Mouse (Mus musculus) hindbrain, embryonic 15.5 days (tissue): ENCODE results near the gene Rnps1. TPM values are rescaled to one million over a fixed set of nuclear protein-coding genes. Genes with fewer than 3 reads are reported as not detected.

Experiments used
- ATAC-seq: fragments of 200-750 bp; cut with Nextera tagmentation; 2 replicates; pipeline ENCODE4 v1.8.0; 2017; ENCODE audit warnings: low read depth, moderate number of reproducible peaks, moderate TSS enrichment; ENCODE audit not compliant: low FRiP score
- H3K27ac ChIP-seq: fragments of 300-500 bp; sonication (generic); replicated peaks from 2 replicates; pipeline ENCODE4 v1.5.1; 2015; ENCODE audit warnings: mild to moderate bottlenecking, inconsistent platforms
- H3K27me3 ChIP-seq: fragments of 300-500 bp; sonication (generic); 2 replicates; pipeline ENCODE4 v1.6.1; 2015; ENCODE audit warnings: control low read depth, inconsistent platforms
- H3K36me3 ChIP-seq: fragments of 300-500 bp; sonication (generic); 2 replicates; pipeline ENCODE4 v1.6.1; 2015; ENCODE audit warnings: control low read depth, inconsistent platforms
- H3K4me1 ChIP-seq: fragments of 300-500 bp; sonication (generic); replicated peaks from 2 replicates; pipeline ENCODE4 v1.6.1; 2015; ENCODE audit warnings: control low read depth, inconsistent platforms
- H3K4me2 ChIP-seq: fragments of 300-500 bp; sonication (generic); 2 replicates; pipeline ENCODE4 v1.6.1; 2015; ENCODE audit warnings: moderate library complexity, mild to moderate bottlenecking, inconsistent platforms
- H3K4me3 ChIP-seq: fragments of 300-500 bp; sonication (generic); 2 replicates; pipeline ENCODE4 v1.5.1; 2015; ENCODE audit warnings: mild to moderate bottlenecking, inconsistent platforms
- H3K9ac ChIP-seq: fragments of 300-500 bp; sonication (generic); 2 replicates; pipeline ENCODE4 v1.6.1; 2015; ENCODE audit warnings: inconsistent platforms
- H3K9me3 ChIP-seq: fragments of 300-500 bp; sonication (generic); 2 replicates; pipeline ENCODE4 v1.6.1; 2016; ENCODE audit warnings: control low read depth, inconsistent platforms
- WGBS: fragments of 180-500 bp; shearing (Covaris S2); methylation state at CpG from one replicate; pipeline ENCODE4 v1.1.7; 2015; 5-methylcytosine and 5-hydroxymethylcytosine counted together
- polyA plus RNA-seq: library from polyadenylated mRNA; unstranded; fragments of >200 nt; fragmentation: Nextera tagmentation; extraction: Ambion mirVana; gene quantifications from 2 replicates; pipeline ENCODE4 v1.2.1, GENCODE M21; 2015

The Rnps1 gene
- polyA plus RNA-seq, 1 experiment from 2014 or later = 335 TPM

GRCm38 (mm10) chr17:24437016-24437415 is 22.7 kb downstream of the Rnps1 start:
- 0 out of 2 replicates have a peak, but pooled peaks have one; percentile 15 for ATAC-seq
- Histone ChIP-seq H3K9me3 (no peaks in the 10 kb centered on the region), H3K4me3 (no peak overlapping the region), H3K4me2 (no peak overlapping the region), H3K27ac (no peak overlapping the region), H3K36me3 (peaks cover 28% of the 10 kb centered on the region), H3K4me1 (no peaks in the 10 kb centered on the region), H3K9ac (no peak overlapping the region), H3K27me3 (no peaks in the 10 kb centered on the region)
- WGBS = 78% methylated on average over 5 of the region's 5 CpGs

DNA sequence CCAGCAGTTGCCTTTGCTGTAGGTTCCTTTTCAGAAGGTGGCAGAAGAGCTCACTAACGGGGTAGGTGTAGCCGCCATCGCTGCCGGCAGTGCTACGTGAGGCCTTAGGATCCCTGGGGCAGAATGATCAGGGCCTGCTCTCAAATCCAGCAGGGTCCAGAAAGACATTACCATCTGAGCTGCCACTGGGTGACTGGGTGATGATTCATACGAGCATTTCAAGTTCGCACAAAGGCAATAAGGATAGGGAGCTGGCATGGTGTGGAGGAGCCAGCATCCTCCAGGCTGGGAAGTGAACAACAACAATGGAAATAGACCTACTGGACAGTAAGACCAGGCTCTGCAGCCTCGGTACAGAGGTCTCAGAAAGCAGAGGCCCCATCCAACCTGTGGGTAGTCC is 26.0 kb downstream of the Rnps1 start:
- Histone ChIP-seq H3K4me2 (no peak overlapping the region), H3K9ac (no peak overlapping the region), H3K27ac (no peak overlapping the region), H3K4me3 (no peak overlapping the region), H3K4me1 (no peaks in the 10 kb centered on the region), H3K27me3 (no peaks in the 10 kb centered on the region), H3K9me3 (no peaks in the 10 kb centered on the region), H3K36me3 (peaks cover 49% of the 10 kb centered on the region)
- 86% methylated on average over 8 of the region's 8 CpGs for WGBS
- ATAC-seq = no peak

- no peak overlapping the region for H3K4me2 ChIP-seq
- H3K9ac ChIP-seq = no peak overlapping the region
- no peak for ATAC-seq
- no peak overlapping the region for H3K27ac ChIP-seq
- no peak overlapping the region for H3K4me3 ChIP-seq
- no peaks in the 10 kb centered on the region for H3K4me1 ChIP-seq
- peaks cover 57% of the 10 kb centered on the region for H3K36me3 ChIP-seq
- no peaks in the 10 kb centered on the region for H3K27me3 ChIP-seq
- 43% methylated on average over 2 of the region's 2 CpGs for WGBS
- H3K9me3 ChIP-seq = no peaks in the 10 kb centered on the region
Observed at GRCm38 (mm10) chr17:24441148-24441547, 26.8 kb downstream of the Rnps1 start.

GRCm38 (mm10) chr17:24442107-24442506 is 27.7 kb downstream of the Rnps1 start:
- ATAC-seq = no peak
- H3K27ac ChIP-seq = no peak overlapping the region
- peaks cover 66% of the 10 kb centered on the region for H3K36me3 ChIP-seq
- no peaks in the 10 kb centered on the region for H3K9me3 ChIP-seq
- no peak overlapping the region for H3K4me2 ChIP-seq
- 90% methylated on average over 14 of the region's 14 CpGs for WGBS
- H3K4me1 ChIP-seq = no peaks in the 10 kb centered on the region
- H3K9ac ChIP-seq = no peak overlapping the region
- H3K27me3 ChIP-seq = no peaks in the 10 kb centered on the region
- H3K4me3 ChIP-seq = no peak overlapping the region

- peaks cover 69% of the 10 kb centered on the region for H3K36me3 ChIP-seq
- H3K27me3 ChIP-seq = no peaks in the 10 kb centered on the region
- no peak within 1 kb of the TSS for H3K4me3 ChIP-seq
- WGBS = 86% methylated on average over 7 of the region's 7 CpGs
- no peak within 1 kb of the TSS for H3K27ac ChIP-seq
- ATAC-seq = no peak
- no peaks in the 10 kb centered on the region for H3K9me3 ChIP-seq
- no peaks in the 10 kb centered on the region for H3K4me1 ChIP-seq
- no peak within 1 kb of the TSS for H3K4me2 ChIP-seq
- H3K9ac ChIP-seq = no peak within 1 kb of the TSS
Observed at GRCm38 (mm10) chr17:24442632-24443155, 28.3 kb downstream of the Rnps1 start, which contains the start of gene Dnase1l2. TSS of gene Dnase1l2 (minus strand) at chr17:24443105.

DNA sequence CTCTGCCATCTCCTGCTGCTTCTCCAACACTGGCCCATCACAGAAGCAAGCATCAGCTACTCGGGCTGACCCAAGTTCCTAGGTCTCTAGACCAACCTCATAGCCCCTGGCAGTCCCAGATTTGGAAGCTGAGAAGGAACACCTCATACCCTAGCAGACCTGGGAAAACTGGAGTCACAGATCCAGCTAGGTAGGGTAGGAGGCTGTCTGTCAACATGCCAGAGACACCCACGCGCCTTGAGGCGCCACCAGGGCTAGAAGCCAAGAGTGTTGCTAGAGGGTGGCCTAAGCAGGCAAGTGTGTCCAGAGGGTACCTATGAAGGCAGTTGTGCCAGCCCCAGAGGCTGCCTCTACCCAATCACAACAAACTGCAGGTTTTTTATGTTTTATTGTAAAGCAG is 29.0 kb downstream of the Rnps1 start:
- Histone ChIP-seq H3K4me1 (no peaks in the 10 kb centered on the region), H3K9ac (no peak overlapping the region), H3K4me3 (no peak overlapping the region), H3K36me3 (peaks cover 73% of the 10 kb centered on the region), H3K27me3 (no peaks in the 10 kb centered on the region), H3K9me3 (no peaks in the 10 kb centered on the region), H3K27ac (no peak overlapping the region), H3K4me2 (no peak overlapping the region)
- WGBS = 93% methylated on average over 4 of the region's 4 CpGs
- ATAC-seq = no peak

- no peak overlapping the region for H3K4me3 ChIP-seq
- no peak overlapping the region for H3K9ac ChIP-seq
- no peaks in the 10 kb centered on the region for H3K9me3 ChIP-seq
- no peak for ATAC-seq
- H3K4me2 ChIP-seq = no peak overlapping the region
- H3K27ac ChIP-seq = no peak overlapping the region
- 89% methylated on average over 8 of the region's 8 CpGs for WGBS
- peaks cover 81% of the 10 kb centered on the region for H3K36me3 ChIP-seq
- H3K27me3 ChIP-seq = no peaks in the 10 kb centered on the region
- H3K4me1 ChIP-seq = peaks cover 4% of the 10 kb centered on the region; the same call in 1 of the 2 replicates
Observed at GRCm38 (mm10) chr17:24446590-24446989, 32.2 kb downstream of the Rnps1 start.

DNA sequence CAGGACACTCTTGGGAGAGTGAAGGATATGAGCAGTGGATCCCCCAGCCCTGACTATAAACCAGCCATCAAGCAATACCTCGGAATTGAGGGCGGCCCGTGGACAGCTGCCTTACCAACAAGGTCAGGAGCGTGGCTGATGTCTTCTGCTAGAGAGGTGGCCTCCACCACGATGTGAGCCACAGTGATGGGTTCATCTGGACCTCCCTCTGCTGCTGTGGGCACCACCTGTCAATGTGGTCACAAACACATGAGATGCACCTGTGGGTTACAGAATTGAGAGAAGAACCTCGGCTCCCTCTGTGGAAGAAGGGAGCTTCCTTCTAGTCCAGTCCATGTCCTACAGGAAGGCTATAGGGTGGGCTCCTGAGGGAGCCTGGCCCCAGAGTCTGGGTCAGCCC is 35.1 kb downstream of the Rnps1 start:
- no peaks in the 10 kb centered on the region for H3K27me3 ChIP-seq
- no peak overlapping the region for H3K27ac ChIP-seq
- no peak overlapping the region for H3K9ac ChIP-seq
- no peaks in the 10 kb centered on the region for H3K9me3 ChIP-seq
- H3K4me1 ChIP-seq = peaks cover 23% of the 10 kb centered on the region
- peaks cover 65% of the 10 kb centered on the region for H3K36me3 ChIP-seq
- no peak for ATAC-seq
- WGBS = 96% methylated on average over 6 of the region's 6 CpGs
- H3K4me3 ChIP-seq = no peak overlapping the region
- H3K4me2 ChIP-seq = no peak overlapping the region

- H3K27ac ChIP-seq = no peak overlapping the region
- no peak overlapping the region for H3K4me3 ChIP-seq
- WGBS = 94% methylated on average over 6 of the region's 6 CpGs
- ATAC-seq = no peak
- no peak overlapping the region for H3K4me2 ChIP-seq
- H3K9me3 ChIP-seq = no peaks in the 10 kb centered on the region
- H3K9ac ChIP-seq = no peak overlapping the region
- H3K36me3 ChIP-seq = peaks cover 48% of the 10 kb centered on the region
- peaks cover 27% of the 10 kb centered on the region for H3K4me1 ChIP-seq
- H3K27me3 ChIP-seq = no peaks in the 10 kb centered on the region
Observed at GRCm38 (mm10) chr17:24451220-24451619, 36.9 kb downstream of the Rnps1 start.

DNA sequence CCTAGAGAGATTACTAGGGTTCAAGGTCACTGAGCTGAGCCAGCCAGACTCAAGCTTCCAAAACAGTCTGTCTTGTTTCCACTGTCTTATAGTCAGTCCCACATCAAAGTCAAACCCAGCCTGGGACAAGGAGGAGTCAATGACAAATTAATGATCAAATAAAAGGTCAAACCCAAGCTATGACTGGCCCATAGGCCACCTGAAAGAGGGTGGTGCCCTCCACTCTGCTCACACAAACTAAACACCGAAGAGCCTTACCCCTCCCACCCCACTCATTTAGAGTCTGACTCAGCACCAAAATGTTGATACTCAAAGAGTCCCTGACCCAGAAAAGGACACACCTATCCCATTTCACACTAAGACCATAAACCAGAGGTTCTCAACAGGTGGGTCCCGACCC is 39.0 kb downstream of the Rnps1 start:
- Histone ChIP-seq H3K36me3 (peaks cover 27% of the 10 kb centered on the region), H3K27me3 (no peaks in the 10 kb centered on the region), H3K4me1 (peaks cover 27% of the 10 kb centered on the region), H3K9me3 (no peaks in the 10 kb centered on the region), H3K4me3 (no peak overlapping the region), H3K4me2 (peak overlapping the region; percentile 63; the same call in 1 of the 2 replicates), H3K9ac (no peak overlapping the region), H3K27ac (no peak overlapping the region)
- 91% methylated on average over 2 of the region's 2 CpGs for WGBS
- ATAC-seq = no peak

DNA sequence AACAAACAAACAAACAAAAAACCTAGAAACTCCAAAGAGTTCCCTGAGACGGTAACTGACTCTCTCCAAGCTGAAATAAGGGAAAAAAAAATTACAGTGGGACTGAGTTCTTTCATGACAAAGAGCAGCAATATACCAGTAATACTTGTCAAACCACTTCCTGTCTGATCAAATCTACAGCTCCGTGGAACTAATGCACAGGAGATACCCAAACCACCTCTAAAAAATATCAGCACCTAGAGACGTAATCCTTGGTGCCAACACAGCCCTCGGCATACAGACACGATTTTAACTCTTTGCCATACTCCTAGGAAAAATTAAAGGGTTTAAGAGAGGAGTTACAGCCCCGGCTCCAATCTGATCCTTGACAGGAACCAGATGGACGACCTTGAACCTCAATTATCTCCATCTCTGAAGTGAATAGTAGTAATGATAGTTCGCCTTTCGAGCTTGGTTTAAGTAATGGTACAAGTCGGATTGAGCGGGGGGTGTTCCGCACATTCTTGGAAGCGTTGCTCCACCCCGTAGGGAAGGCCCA is 39.9 kb downstream of the Rnps1 start:
- ATAC-seq = no peak
- H3K9me3 ChIP-seq = no peaks in the 10 kb centered on the region
- H3K4me1 ChIP-seq = peaks cover 27% of the 10 kb centered on the region
- H3K27ac ChIP-seq = peak overlapping the region; percentile 92
- peak overlapping the region; percentile 78 for H3K9ac ChIP-seq
- H3K36me3 ChIP-seq = peaks cover 18% of the 10 kb centered on the region
- peak overlapping the region; percentile 63 for H3K4me2 ChIP-seq
- 9% methylated on average over 14 of the region's 14 CpGs for WGBS
- no peaks in the 10 kb centered on the region for H3K27me3 ChIP-seq
- peak overlapping the region; percentile 72 for H3K4me3 ChIP-seq

- no peaks in the 10 kb centered on the region for H3K27me3 ChIP-seq
- WGBS = 0% methylated on average over 67 of the region's 67 CpGs
- H3K27ac ChIP-seq = peak overlapping the region; percentile 92
- peak overlapping the region; percentile 78 for H3K9ac ChIP-seq
- peaks cover 27% of the 10 kb centered on the region for H3K4me1 ChIP-seq
- H3K4me2 ChIP-seq = peak overlapping the region; percentile 63
- H3K4me3 ChIP-seq = peak overlapping the region; percentile 72
- H3K36me3 ChIP-seq = peaks cover 12% of the 10 kb centered on the region
- peak; percentile 94 for ATAC-seq
- H3K9me3 ChIP-seq = no peaks in the 10 kb centered on the region
Observed at GRCm38 (mm10) chr17:24454756-24455522, 40.6 kb downstream of the Rnps1 start.
